Mouse (Mus musculus) gastrocnemius, postnatal 36 days (tissue): ENCODE data around the gene Zfp551. TPM values are rescaled to one million over a fixed set of nuclear protein-coding genes. Genes with fewer than 3 reads are reported as not detected.

Experiments
- DNase-seq, 2 experiments: peaks; one replicate each; pipeline ENCODE4 v3.0.0; 2022
- intact Hi-C: fragments of 180-260 bp; cut with DNase I; formaldehyde crosslinking; loops from one replicate; pipeline ENCODE4 v1.15.1; 2025
- long read RNA-seq, 2 experiments: library from polyadenylated mRNA; stranded (forward); transcript quantifications; one replicate each; pipeline ENCODE4 v2.0.0; 2021
- total RNA-seq, 2 experiments: library from RNA; stranded (reverse); gene quantifications; 2 replicates each; pipeline ENCODE4 v1.2.3; 2021

The Zfp551 gene
- 1 to 10 TPM; 1.3 to 1.6 TPM for total RNA-seq
- long read RNA-seq, experiment 1 = 0 reads
- long read RNA-seq, experiment 2, partial matches to known transcripts = 0 of 1 reads
- long read RNA-seq, experiment 2, other reads (novel, unspliced or antisense) = 0 of 1 reads

- DNase-seq = peak; percentile 17 to 51
- intact Hi-C loops = loop anchor here (5.0 kb wide), 1 partner anchor 55 kb away; the partner anchor contains the start of gene Zfp606
Measured at GRCm38 (mm10) chr7:12422245-12422849, at the start of gene Zfp551. Zfp551 (minus strand) TSS chr7:12422751.

GRCm38 (mm10) chr7:12422855-12423254 is 304 bp upstream of the Zfp551 start:
- intact Hi-C loops = loop anchor here (5.0 kb wide), 1 partner anchor 54 kb away; the partner anchor contains the start of gene Zfp606
- DNase-seq = no peak

GRCm38 (mm10) chr7:12421741-12422140 is 810 bp downstream of the Zfp551 start:
- intact Hi-C loops = loop anchor here (5.0 kb wide), 1 partner anchor 56 kb away; the partner anchor contains the start of gene Zfp606
- no peak for DNase-seq

- intact Hi-C loops = no loop called here
- DNase-seq = no peak
Measured at GRCm38 (mm10) chr7:12369173-12369572, 53.4 kb downstream of the Zfp551 start, which contains the start of gene Vmn1r84. Vmn1r84 (minus strand) TSS chr7:12369273.

Other genes with a start within 250 kb of the Zfp551 start
- not detected for gene Vmn1r80, start 233.5 kb downstream of the Zfp551 start, total RNA-seq
- not detected for gene Vmn1r81, start 154.5 kb downstream of the Zfp551 start, total RNA-seq
- not detected for gene Vmn1r82, start 122.3 kb downstream of the Zfp551 start, total RNA-seq
- not detected for gene Vmn1r83, start 93.3 kb downstream of the Zfp551 start, total RNA-seq
- gene Vmn1r84, start 53.5 kb downstream of the Zfp551 start, total RNA-seq = not detected
- 1 to 10 TPM; 4.6 to 4.7 TPM for gene Zfp606, start 55.5 kb upstream of the Zfp551 start, total RNA-seq
- gene 2900092C05Rik, start 89.8 kb upstream of the Zfp551 start, total RNA-seq = not detected
- not detected for gene Vmn2r53, start 186.0 kb upstream of the Zfp551 start, total RNA-seq
- gene Vmn2r54, start 217.6 kb upstream of the Zfp551 start, total RNA-seq = not detected